Mouse (Mus musculus) urinary bladder, postnatal 10 days (tissue): ENCODE results near the gene Ptpn3.
"Not testable (repeated sequence)": the region's sequence is repeated elsewhere in the genome, so short reads cannot be mapped to it uniquely, and the experiment has no call there.

Source experiments
- DNase-seq: peaks from one replicate; pipeline ENCODE4 v3.0.0; 2022; ENCODE audit warnings: low spot score

Ptpn3 gene

DNA sequence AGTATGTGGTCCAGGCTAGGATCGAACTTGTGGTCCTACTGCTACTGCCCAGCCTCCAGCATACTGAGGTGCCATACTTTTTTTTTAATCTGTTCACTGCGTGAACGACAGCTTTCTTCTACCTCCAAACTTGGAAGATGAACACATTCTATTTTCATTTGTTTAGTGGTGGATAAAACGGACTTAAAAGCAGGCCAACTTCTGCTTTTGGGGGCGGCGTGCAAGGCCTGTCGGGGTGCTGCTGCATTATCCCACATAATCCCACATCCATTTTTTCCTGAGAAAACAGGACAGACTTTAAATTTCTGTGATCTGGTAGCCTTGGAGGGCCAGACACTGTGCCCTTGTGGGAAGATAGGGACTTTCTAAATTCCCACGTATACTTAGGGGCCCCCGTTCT is 83.9 kb downstream of the Ptpn3 start:
- DNase-seq = no peak

DNA sequence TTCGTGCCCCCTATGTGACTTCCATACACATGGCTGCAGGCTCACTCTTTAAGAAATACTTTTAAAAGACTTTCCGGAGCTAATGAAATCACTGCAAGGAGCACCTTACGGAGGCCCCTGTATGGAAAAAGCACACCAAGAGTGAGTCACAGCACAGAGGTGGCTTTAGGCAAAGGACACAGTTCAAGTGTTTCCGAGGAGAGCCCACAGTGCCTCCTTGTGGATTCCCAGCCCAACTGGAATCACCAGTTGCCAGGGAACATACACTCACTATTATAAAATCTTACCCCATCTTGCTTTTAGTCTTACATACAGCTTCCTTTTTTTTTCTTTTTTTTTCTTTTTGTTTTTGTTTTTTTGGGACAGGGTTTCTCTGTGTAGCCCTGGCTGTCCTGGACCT is 85.1 kb downstream of the Ptpn3 start:
- no peak for DNase-seq

DNA sequence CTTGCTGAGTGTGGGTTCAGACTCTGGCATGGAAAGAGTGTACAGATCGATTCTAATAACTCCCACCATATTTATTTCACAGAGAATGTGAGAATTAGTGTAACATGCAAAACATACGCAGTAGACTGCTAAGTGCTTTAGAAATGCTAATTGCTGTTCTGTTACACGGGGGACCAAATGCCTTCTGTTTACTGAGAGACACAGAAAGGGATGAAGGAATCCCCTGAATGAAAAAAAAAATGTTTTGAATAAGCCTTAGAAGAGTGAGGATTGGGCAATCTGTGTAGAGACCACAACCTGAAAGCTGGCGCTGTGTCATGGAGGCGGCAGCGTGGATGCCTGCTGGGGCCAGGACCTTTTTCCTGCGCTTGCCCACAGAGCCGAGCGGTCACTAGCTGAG is 86.8 kb downstream of the Ptpn3 start:
- DNase-seq = no peak

DNA sequence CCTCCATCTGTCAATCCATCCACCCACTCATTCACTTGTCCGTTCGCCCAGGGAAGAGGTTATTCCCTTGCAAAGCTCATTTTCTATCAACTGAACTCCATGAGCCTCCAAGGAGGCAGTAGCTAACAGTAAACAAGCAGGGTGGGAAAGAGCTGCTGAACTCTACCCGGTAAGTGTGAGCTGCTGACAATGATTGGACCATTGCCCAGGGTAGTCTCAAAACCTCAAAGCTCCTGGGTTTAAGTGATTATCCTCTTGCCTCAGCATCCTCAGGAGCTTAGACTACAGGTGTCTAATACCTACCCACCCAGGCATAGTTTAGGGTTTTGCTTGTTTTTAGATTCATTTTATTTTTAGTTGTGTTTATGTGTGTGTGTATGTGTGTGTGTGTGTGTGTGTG is 87.5 kb downstream of the Ptpn3 start:
- no peak for DNase-seq

DNA sequence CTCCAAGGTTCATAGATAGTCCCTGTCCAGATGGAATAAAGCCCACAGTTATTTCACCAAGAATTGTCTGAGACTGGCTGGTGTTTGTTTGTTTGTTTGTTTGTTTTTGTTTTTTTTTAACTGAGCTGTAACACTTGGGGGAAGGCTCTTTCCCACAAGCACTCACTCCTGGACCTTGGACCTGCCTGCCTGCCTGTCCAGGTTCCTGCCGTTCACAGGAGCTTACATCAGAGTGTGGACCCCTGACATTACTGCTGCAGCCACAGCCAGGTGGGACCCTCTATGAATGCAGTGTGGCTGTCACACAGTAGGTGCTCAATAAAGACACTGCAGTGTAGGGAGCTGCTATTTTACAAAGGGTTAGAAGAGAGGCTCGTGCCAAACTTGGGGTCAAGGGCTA is 89.9 kb downstream of the Ptpn3 start:
- no peak for DNase-seq

DNA sequence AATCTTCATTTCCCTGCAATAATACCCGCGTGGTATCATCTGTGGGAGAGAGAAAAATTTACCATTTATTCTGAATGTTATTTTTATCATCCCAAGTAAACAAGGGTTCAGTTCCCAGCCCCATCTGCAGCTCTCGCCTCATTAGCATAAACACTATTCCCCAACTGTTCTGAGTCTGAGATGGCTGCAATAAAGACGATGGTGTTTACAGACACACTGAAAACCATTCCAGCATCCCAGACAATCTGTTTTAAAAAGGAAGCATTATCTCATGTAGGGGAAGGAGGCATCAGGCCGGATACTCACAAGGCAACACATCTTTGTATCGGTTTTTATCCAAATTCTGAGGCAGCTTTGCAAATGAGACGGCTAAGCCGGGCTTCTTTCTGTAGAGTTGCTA is 95.7 kb downstream of the Ptpn3 start:
- no peak for DNase-seq

DNA sequence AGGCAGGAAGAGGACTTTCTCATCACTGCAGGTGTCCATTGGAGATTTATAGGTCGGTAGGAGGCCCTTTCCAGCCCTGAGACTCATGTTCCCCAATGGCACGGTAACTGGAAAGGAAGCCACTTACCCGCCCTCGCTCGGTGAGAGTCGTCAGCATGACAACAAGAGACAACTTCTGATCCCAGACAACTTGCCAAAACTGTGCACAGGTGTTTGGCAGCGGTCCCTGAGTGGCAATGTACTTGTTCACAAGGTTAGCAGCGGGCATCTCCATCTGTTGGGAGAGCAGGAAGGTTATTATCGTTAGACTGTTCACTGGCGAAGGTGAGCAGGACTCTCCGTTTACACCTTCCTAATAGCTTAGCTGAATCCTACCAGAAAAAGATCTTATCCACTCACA is 96.9 kb downstream of the Ptpn3 start:
- no peak for DNase-seq

DNA sequence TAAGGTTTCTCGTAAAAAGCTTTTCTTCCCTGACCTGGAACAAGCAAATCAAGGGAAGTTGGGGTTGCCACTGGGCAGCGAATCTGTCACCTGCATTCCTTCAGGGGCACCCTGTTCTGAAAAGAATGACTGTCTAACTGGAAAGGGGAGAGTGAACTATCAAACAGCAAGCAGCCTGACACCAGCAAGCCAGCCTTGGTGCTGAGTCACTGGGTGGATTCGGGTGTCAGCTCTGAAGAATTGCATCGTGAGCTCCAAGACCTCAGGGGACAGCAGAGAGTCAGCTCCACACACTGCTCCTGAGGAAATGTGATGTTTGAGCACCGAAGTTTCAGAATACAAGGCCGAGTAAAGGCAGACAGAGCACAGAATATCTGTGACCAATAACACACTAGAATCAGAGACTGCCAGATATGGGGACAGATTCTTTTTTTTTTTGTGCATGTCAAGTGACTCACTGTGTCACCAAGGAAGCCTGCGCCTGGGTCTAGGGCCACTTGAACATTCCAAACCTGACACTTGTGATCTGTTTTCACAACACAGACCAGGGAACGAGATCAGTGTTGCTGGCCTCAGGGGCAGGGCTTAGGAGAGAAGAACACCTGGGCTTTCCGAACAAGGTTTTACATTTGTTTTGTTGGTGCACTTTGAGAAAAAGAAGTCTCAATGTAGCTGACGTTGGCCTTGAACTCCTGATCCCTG is 98.8 kb downstream of the Ptpn3 start:
- no peak for DNase-seq

DNA sequence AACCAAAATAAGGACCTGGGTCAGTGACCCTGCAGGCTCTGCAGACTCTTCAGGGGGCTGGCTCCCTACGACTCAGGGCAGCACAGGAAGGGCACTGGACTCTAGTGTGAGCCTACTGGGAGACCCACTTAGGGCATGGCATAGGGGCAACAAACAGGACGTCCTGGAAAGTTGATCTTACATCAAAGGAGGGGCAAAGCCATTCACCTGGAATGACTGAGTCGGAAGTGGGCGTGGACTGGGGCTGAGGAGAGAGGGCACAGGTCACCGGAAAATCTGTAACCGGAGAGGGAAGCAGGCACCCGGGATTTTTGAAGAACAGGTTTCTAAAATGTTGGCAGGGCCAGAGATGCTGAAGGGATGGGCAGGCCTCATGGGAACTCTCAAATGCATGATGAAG is 99.5 kb downstream of the Ptpn3 start:
- no peak for DNase-seq

DNA sequence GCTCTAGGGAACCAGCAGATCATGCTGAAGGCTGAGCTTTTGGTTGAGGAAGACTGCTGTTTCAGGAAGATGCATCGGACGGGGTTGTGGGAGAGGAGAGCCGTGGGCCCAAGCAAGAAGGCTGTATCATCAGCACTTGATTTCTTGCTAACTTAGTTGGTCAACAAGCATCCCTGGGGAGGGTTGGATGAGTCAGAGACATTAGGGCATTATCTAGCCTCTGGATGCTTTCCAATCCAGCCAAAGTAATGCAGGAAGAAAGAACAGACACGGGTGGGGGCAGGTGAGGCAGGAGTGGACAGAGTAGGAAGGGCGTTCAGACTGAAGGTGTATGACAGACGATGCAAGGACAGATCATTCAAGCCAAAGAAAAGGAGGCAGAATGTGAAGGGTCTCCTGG is 101.0 kb downstream of the Ptpn3 start:
- no peak for DNase-seq

DNA sequence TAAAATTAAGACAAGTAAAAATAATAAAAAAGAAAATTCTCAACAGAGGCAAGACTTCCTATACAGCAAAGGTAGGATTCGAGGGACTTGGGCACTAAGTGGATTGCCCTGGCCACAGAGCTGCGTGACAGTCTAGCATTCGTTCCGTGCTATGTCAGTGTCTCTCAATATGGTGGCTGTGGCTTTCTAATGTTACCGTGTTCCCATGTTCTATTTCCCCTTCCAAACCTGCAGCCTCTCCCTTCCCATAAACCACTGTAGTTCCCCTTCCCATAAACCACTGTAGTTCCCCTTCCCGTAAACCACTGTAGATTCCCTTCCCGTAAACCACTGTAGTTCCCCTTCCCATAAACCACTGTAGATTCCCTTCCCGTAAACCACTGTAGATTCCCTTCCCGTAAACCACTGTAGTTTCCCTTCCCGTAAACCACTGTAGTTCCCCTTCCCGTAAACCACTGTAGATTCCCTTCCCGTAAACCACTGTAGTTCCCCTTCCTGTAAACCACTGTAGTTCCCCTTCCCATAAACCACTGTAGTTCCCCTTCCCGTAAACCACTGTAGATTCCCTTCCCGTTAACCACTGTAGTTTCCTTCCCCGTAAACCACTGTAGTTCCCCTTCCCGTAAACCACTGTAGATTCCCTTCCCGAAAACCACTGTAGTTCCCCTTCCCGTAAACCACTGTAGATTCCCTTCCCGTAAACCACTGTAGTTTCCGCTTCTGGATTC is 102.8 kb downstream of the Ptpn3 start:
- DNase-seq = not testable (repeated sequence)

DNA sequence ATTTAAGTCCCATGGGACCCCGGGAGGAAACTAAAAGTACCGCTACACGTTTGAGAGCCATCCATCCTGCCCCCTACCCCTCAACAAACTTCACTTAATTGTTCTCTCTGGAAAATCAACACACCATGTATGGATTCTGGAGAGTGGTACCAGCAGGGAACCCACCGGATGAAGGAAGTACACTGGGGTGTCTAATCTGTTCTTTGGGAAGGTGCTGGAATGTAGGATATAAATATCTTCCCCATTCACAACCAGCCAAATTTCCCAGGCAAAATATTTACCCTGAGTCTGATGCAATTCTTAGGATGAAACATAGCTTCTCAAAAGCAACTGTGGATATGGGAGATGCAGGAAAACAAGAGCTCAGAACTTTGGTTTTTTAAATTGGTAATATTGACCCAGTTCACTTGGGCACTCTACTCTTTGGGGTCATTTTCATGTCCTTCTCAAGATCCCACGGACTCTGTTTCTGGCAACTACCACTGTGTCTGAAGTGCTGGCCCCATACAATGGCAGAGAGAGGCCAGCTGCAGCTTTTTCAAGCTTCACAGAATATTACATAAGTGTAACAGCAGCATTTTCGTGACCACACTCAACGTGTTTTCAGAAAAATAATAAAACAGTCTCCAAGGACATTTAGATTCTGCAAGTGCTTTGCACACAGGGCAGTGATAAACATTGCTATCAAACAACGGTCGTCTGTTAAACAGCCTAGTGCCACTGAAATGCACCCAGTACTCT is 109.9 kb downstream of the Ptpn3 start:
- no peak for DNase-seq

DNA sequence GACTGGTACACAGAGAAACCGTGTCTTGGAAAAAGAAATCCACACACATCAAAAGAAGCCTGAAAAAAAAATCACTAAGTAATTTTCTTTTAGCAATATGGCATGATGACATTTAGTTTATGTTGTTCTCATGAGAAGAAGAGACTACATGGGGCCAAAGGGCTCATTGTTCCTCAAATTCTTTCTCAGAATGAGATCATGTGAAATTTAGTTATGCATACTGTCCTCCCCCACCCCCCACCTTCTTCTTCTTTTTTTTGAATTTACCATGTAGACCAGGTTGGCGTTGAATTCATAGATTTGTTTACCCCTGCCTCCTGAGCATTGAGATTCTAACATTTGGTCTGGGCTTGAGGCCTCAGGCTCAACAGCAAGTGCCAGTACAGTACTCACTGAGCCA is 111.8 kb downstream of the Ptpn3 start:
- DNase-seq = no peak

DNA sequence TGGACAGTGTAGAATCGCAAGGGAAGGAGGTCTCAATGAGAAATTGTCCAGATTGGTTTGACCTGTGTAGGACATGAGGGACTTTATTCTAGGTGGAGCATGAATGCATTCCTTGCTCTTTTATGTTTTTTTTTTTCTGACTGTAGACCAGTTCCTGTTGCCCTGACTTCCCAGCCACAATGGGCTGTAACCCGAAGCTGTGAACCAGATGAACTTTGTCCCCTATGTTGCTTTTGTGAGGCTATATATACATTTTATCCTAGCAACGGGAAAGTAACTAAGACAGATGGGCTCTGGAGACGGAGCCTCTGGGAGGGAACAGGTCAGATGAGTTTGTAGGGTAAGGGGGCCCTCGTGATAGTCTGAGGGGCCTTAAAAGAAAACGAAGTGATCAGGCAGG is 115.6 kb downstream of the Ptpn3 start:
- no peak for DNase-seq

DNA sequence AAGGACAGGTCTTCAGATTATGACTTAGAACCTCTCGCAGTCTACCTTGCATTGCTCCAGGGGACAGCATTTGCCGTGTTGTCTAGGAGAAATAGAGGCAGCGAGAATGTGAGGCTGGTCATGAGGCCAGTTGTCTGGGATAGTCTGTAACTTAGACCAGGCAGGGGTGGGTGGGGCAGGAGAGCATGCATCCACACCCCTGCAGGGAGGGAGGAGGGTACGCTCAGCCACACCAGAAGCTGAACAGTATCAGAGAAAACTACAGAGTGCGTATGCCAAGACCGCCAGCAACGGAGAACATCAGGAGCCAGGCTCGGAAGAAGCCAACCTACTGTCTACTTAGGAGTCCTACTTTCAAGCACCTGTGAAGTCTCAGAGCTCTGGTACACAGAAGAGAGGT is 116.2 kb downstream of the Ptpn3 start:
- DNase-seq = no peak

DNA sequence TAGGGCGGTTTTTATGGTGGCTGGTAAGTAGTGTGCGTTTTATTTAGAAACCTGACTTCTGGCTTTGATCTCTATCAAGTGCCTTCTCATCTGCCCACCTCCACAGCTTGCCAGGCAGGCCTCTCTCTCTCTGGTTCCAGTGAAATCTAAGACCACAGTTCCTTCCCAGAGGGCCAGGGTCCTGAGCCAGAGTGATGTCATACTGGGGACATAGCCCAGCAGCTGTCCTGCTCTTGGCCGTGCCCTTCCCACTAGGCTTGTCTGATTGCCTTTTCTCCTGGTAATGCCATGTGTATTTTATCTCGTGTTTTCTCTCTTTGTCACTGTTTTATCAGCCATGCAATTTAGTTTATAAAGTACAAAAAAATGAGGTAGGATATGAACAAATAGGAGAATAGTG is 118.1 kb downstream of the Ptpn3 start:
- DNase-seq = no peak

DNA sequence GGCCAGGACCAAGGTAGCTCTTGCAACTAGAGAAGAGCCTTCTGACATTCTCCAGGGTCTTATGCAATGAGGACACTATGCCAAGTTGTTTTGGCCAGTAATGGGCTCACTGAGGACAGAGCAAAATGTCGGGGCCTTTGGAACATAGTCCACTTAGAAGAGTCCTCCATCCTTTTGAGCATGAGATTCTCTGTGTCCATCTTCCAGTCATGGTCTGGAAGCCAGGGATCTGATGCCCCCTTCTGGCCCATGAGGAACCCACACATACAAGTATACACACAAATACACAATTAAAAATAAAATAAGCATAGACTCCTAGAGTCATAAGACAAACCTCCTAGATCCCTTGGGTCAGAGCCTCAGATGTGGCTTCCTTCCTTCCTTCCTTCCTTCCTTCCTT is 120.1 kb downstream of the Ptpn3 start:
- no peak for DNase-seq

DNA sequence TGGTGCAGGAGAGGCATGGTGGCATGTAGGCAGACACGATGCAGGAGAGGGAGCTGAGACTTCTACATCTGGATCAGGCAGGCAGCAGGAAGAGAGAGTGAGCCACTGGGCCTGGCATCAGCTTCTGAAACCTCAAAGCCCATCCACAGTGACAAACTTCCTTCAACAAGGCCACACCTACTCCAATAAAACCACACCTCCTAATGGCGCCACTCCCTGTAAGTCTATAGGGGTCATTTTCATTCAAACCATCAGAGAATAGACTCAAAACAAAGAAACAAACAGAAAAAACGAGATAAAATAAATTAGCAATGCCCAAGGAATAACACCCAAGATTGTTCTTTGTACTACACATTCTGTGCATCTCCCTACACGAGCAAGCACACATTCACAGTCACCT is 122.8 kb downstream of the Ptpn3 start:
- no peak for DNase-seq

DNA sequence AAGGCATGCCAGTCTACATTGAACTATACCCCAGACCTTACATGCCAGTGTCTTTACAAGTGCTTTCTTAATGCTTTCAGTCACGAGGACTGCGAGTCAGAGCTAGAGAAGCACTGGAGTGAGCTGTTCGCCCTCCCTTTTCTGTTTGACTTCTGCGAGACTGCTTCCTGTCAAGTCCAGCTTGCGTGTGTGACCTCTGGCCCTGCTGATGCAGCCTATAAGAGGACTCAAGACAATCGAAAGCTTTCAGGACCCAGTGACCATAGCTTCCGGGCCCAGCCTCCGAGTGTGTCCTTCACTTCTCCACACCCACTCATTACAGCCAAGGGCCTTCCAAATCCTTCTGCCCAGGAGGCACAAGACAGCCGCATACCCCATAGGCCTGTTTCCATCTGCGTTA is 126.3 kb downstream of the Ptpn3 start:
- no peak for DNase-seq

DNA sequence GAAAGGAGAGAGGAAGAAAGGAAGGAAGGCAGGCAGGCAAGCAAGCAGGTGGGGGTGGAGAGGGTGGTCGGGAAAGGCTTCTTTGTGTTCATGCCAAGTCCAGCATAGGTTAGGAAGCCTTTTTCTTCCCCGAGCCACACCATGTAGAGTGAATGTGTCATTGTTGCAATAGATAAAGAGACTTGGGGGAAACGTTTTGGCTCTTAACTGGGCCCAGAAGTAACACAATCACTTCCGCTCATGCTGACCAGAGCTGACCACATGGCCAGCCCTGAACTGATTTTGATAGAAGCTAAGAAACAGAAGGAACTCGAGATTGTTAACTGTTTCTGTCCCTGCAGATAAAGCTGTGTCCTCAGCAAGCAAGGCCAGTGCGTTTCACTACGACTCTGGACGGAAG is 128.8 kb downstream of the Ptpn3 start:
- no peak for DNase-seq

DNA sequence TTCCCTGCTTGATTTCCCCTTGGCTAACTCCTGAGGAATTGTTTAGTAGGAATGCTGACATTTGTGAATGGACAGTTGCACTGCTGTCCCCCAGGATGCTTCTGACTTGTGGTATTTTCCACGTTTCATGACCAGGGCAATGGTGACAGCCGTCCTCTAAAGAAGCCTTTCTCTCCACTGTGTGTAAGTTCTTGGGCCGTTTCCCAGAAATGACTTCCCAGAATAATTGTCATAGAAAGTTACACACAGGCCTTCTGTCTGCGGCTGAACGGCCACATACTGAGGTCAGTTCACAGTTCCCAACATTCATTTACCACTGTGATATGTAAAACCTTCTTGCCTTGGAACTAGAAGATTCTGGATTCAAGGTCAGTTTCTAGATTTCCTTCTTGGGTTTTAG is 129.8 kb downstream of the Ptpn3 start:
- DNase-seq = no peak

DNA sequence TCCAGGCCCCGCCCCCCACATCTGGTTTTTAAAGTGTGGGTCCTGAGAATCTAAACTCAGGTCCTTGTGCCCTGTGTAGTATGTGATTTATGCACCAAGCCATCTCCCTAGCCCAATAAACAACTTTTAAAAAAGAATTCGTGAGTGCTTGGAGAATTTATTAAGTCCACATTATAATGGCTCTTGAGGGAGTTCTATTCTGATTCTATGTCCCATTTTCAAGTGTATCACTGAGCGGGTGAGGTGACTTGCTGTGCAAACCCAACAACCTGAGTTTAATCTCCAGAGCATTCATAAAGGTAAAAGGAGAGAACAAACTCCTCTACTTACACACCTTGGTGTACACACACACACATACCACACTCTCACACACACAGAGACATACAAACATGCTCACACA is 133.0 kb downstream of the Ptpn3 start:
- no peak for DNase-seq

DNA sequence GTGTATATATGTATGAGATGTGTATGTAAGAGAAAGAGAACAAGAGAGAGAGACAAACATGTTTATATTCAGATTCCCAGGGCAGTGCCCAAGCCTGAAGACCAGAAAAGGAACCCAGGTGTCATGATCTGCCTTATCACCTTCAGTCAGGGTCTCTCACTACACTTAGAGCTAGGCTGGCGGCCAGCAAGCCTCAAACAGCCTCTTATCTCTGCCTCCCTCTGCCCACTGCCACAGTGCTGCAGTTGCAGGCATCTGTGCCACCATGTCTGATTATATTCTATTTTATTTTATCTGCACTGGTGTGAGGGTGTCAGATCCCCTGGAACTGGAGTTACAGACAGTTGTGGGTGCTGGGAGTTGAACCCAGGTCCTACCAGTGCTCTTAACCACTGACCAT is 133.4 kb downstream of the Ptpn3 start:
- DNase-seq = no peak
